Mouse (Mus musculus) heart, adult 18-20 months (tissue): ENCODE measurements around the gene Primpol. TPM values are rescaled to one million over a fixed set of nuclear protein-coding genes. Genes with fewer than 3 reads are reported as not detected.

ENCODE experiments used
- DNase-seq, 2 experiments: peaks; one replicate each; pipeline ENCODE4 v3.0.0; 2021 to 2022; ENCODE audit warnings: mixed read lengths in 1 of 2
- long read RNA-seq, 2 experiments: library from polyadenylated mRNA; stranded (forward); transcript quantifications; one replicate each; pipeline ENCODE4 v2.0.0; 2021
- total RNA-seq, 2 experiments: library from RNA; stranded (reverse); gene quantifications; 2 replicates each; pipeline ENCODE4 v1.2.3; 2021

Gene Primpol
- total RNA-seq = 1 to 10 TPM; 2.1 to 2.6 TPM
- long read RNA-seq, experiment 1, partial matches to known transcripts = 0 of 1 reads
- long read RNA-seq, experiment 1, other reads (novel, unspliced or antisense) = 1 of 1 reads
- long read RNA-seq, experiment 2, partial matches to known transcripts = 0 of 3 reads
- long read RNA-seq, experiment 2, other reads (novel, unspliced or antisense) = 3 of 3 reads

GRCm38 (mm10) chr8:46616879-46617689 lies at the start of gene Primpol, which contains the start of gene Casp3:
Gene Primpol, minus strand, starts transcription at chr8:46617212.
Gene Casp3, plus strand, starts transcription at chr8:46617291.
- peak; percentile 95 to 97 for DNase-seq

- DNase-seq = peak in 1 of 2 experiments; percentile 9
Observed at GRCm38 (mm10) chr8:46655919-46656318, 38.9 kb upstream of the Primpol start.

- DNase-seq = peak; percentile 34 to 40
Observed at GRCm38 (mm10) chr8:46651872-46652271, 34.9 kb upstream of the Primpol start.

GRCm38 (mm10) chr8:46648421-46648820 lies 31.4 kb upstream of the Primpol start:
- DNase-seq = peak in 1 of 2 experiments; percentile 25

- no peak for DNase-seq
Observed at GRCm38 (mm10) chr8:46641272-46641671, 24.3 kb upstream of the Primpol start.

GRCm38 (mm10) chr8:46639852-46640251 lies 22.8 kb upstream of the Primpol start:
- DNase-seq = no peak

- peak; percentile 62 to 72 for DNase-seq
Observed at GRCm38 (mm10) chr8:46639010-46639571, 22.1 kb upstream of the Primpol start.

- DNase-seq = no peak
Observed at GRCm38 (mm10) chr8:46630932-46631331, 13.9 kb upstream of the Primpol start.

- no peak for DNase-seq
Observed at GRCm38 (mm10) chr8:46630422-46630821, 13.4 kb upstream of the Primpol start.

GRCm38 (mm10) chr8:46628645-46629044 lies 11.6 kb upstream of the Primpol start:
- no peak for DNase-seq

GRCm38 (mm10) chr8:46627881-46628280 lies 10.9 kb upstream of the Primpol start:
- DNase-seq = no peak

GRCm38 (mm10) chr8:46626642-46627041 lies 9.6 kb upstream of the Primpol start:
- DNase-seq = no peak

GRCm38 (mm10) chr8:46625166-46625565 lies 8.2 kb upstream of the Primpol start:
- no peak for DNase-seq

- DNase-seq = no peak
Observed at GRCm38 (mm10) chr8:46622446-46623270, 5.6 kb upstream of the Primpol start.

GRCm38 (mm10) chr8:46618639-46619320 lies 1.8 kb upstream of the Primpol start:
- peak in 1 of 2 experiments; percentile 12 for DNase-seq

GRCm38 (mm10) chr8:46617690-46618620 lies 943 bp upstream of the Primpol start:
- DNase-seq = no peak

GRCm38 (mm10) chr8:46615936-46616335 lies 1.1 kb downstream of the Primpol start:
- DNase-seq = no peak

GRCm38 (mm10) chr8:46613377-46613776 lies 3.6 kb downstream of the Primpol start:
- peak; percentile 36 to 52 for DNase-seq

GRCm38 (mm10) chr8:46612913-46613312 lies 4.1 kb downstream of the Primpol start:
- DNase-seq = peak; percentile 24 to 25

GRCm38 (mm10) chr8:46611557-46611956 lies 5.5 kb downstream of the Primpol start:
- no peak for DNase-seq
